Mouse (Mus musculus) liver, adult 2 months (tissue): ENCODE results near the gene Rab15. TPM values are rescaled to one million over a fixed set of nuclear protein-coding genes. Genes with fewer than 3 reads are reported as not detected.

Experiments
- DNase-seq: peaks from one replicate; pipeline ENCODE4 v3.0.0-alpha.2; 2011; ENCODE audit warnings: low read depth, low spot score; ENCODE audit errors: extremely low read depth
- H3K27ac ChIP-seq: fragments of 200-500 bp; replicated peaks from 2 replicates; pipeline ENCODE4 v1.5.1; 2012; ENCODE audit warnings: low read depth, mild to moderate bottlenecking, control low read depth, inconsistent platforms, low read length; ENCODE audit not compliant: insufficient read depth
- H3K27me3 ChIP-seq: fragments of 200-500 bp; 2 replicates; pipeline ENCODE4 v1.6.1; 2012; ENCODE audit warnings: mild to moderate bottlenecking, moderate library complexity, low read length, inconsistent platforms; ENCODE audit not compliant: control insufficient read depth, insufficient read depth
- H3K36me3 ChIP-seq: fragments of 200-500 bp; 2 replicates; pipeline ENCODE4 v1.6.1; 2012; ENCODE audit warnings: low read length, inconsistent platforms; ENCODE audit not compliant: control insufficient read depth, insufficient read depth
- H3K4me1 ChIP-seq: fragments of 200-500 bp; 2 replicates; pipeline ENCODE4 v1.6.1; 2011; ENCODE audit warnings: low read length; ENCODE audit not compliant: control insufficient read depth, insufficient read depth
- H3K4me3 ChIP-seq: fragments of 200-500 bp; 2 replicates; pipeline ENCODE4 v1.5.1; 2011; ENCODE audit warnings: low read depth, mild to moderate bottlenecking, control low read depth, low read length, moderate library complexity; ENCODE audit not compliant: insufficient read depth
- H3K79me2 ChIP-seq: fragments of 200-500 bp; 2 replicates; pipeline ENCODE4 v1.6.1; 2012; ENCODE audit warnings: inconsistent platforms, mild to moderate bottlenecking, low read length, moderate library complexity; ENCODE audit not compliant: control insufficient read depth, insufficient read depth
- H3K9ac ChIP-seq: fragments of 200-500 bp; 2 replicates; pipeline ENCODE4 v1.6.1; 2012; ENCODE audit warnings: low read depth, mild to moderate bottlenecking, control low read depth, inconsistent platforms, low read length
- CTCF ChIP-seq: fragments of 200-500 bp; IDR thresholded peaks from 2 replicates; pipeline ENCODE4 v1.5.1; 2011; ENCODE audit warnings: low read depth, low read length, control low read depth
- POLR2A ChIP-seq: fragments of 200-500 bp; IDR thresholded peaks from 2 replicates; pipeline ENCODE4 v1.6.1; 2011; ENCODE audit warnings: low read length, control low read depth; ENCODE audit not compliant: insufficient read depth; ENCODE audit errors: extremely low read depth
- WGBS: fragments of 180-500 bp; shearing (Covaris S2); methylation state at CpG from one replicate; pipeline ENCODE4 v1.1.7; 2018; 5-methylcytosine and 5-hydroxymethylcytosine counted together
- polyA plus RNA-seq: library from polyadenylated mRNA; depleted of rRNA; stranded (reverse); fragments of >200 nt; gene quantifications from 2 replicates; pipeline ENCODE4 v1.2.3, GENCODE M21; 2012; rRNA removed
- total RNA-seq: library from RNA; depleted of rRNA; stranded (reverse); fragments of >200 nt; gene quantifications from 2 replicates; pipeline ENCODE4 v1.2.3, GENCODE M21; 2014; rRNA removed

Gene Rab15
- total RNA-seq = 0.20 TPM in 1 of 2 replicates, not detected in the other
- 0.11 TPM in 1 of 2 replicates, not detected in the other for polyA plus RNA-seq

DNA sequence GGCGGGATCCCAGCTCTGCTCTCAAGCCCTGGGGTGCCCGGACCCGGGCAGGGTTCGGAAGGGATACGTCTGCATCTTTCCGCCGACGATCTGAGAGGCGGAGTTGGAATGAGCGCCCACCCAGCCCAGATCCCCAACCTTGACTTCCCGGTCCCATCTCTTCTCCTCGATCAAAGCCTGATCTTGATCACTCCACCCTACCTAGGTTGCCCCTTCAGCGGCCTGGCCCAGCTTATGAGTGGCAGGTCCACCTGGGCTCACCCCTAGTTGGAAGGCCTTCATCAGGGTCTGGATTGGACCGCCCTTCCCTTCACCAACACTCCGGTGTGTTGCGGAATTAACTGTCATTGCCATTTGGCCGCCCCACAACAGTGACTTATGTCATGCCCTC is at the start of gene Rab15:
TSS of gene Rab15 (minus strand) at position 258 of the 391 bp plus-strand sequence.
- H3K9ac ChIP-seq = peak within 1 kb of the TSS; percentile 45
- TF ChIP-seq CTCF = no peak
- TF ChIP-seq POLR2A = no peak
- H3K4me3 ChIP-seq = peak within 1 kb of the TSS; percentile 57; the same call in 1 of the 2 replicates
- no peaks in the 10 kb centered on the region for H3K36me3 ChIP-seq
- 0 out of 2 replicates have a peak, but pooled peaks cover 3% of the 10 kb centered on the region for H3K4me1 ChIP-seq
- H3K27me3 ChIP-seq = peaks cover 16% of the 10 kb centered on the region
- no peak for DNase-seq
- no peaks in the 10 kb centered on the region for H3K79me2 ChIP-seq
- WGBS = 15% methylated on average over 16 of the region's 17 CpGs
- H3K27ac ChIP-seq = no peak within 1 kb of the TSS

DNA sequence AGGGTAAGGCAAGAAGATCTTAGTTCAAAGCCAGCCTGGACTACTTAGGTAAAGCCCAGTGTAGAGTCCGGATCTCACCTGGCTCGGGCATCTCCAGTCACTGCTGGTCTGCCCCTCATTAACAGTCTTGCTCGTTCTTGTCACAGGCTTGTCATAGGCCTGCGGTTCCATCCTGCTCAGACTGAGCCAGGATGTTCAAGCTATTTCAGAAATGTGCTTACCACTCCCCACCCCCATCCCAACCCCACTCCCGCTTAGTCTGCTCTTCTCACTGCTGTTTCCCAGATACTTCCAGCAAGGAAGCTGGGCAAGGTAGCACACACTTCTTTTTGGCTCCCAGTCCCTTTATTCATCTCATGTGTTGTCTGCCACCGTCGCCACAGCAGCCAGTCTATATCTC is 46.9 kb upstream of the Rab15 start:
- no peak overlapping the region for H3K4me3 ChIP-seq
- no peak overlapping the region for H3K9ac ChIP-seq
- H3K36me3 ChIP-seq = no peaks in the 10 kb centered on the region
- 92% methylated on average over 7 of the region's 7 CpGs for WGBS
- H3K4me1 ChIP-seq = no peaks in the 10 kb centered on the region
- TF ChIP-seq CTCF (no peak), POLR2A (no peak)
- H3K27me3 ChIP-seq = no peaks in the 10 kb centered on the region
- no peak overlapping the region for H3K27ac ChIP-seq
- no peak for DNase-seq
- H3K79me2 ChIP-seq = no peaks in the 10 kb centered on the region

- Histone ChIP-seq H3K27me3 (no peaks in the 10 kb centered on the region), H3K36me3 (no peaks in the 10 kb centered on the region), H3K27ac (no peak overlapping the region), H3K9ac (no peak overlapping the region), H3K79me2 (no peaks in the 10 kb centered on the region), H3K4me3 (no peak overlapping the region), H3K4me1 (no peaks in the 10 kb centered on the region)
- WGBS = 69% methylated on average over 14 of the region's 14 CpGs
- TF ChIP-seq CTCF (no peak), POLR2A (no peak)
- no peak for DNase-seq
These were observed 45.9 kb upstream of the Rab15 start for GRCm38 (mm10) chr12:76868463-76869198.

GRCm38 (mm10) chr12:76867586-76868280 is 45.0 kb upstream of the Rab15 start:
- H3K4me1 ChIP-seq = no peaks in the 10 kb centered on the region
- H3K36me3 ChIP-seq = no peaks in the 10 kb centered on the region
- no peak for DNase-seq
- WGBS = 84% methylated on average over 10 of the region's 10 CpGs
- H3K4me3 ChIP-seq = no peak overlapping the region
- H3K79me2 ChIP-seq = no peaks in the 10 kb centered on the region
- H3K27me3 ChIP-seq = no peaks in the 10 kb centered on the region
- no peak overlapping the region for H3K9ac ChIP-seq
- TF ChIP-seq POLR2A (no peak), CTCF (no peak)
- H3K27ac ChIP-seq = no peak overlapping the region

DNA sequence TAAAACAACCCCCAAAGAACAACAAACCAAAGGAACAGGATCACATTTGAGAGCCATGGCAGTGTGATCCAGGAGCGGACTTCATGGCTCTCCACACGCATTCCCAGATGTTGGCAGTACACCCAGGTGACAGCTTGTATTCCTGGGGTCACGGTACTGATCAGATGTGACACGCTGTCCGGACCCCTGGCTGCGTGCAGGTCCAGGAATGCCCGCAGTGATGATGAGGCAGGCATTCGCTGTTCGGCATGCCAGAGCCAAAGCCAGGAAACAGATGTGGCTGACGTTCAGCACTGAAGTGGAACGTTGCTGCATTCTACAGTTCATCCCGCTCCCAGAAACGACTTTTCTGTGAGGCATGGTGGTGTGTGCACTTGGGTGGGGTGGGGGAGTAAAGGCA is 42.6 kb upstream of the Rab15 start:
- no peaks in the 10 kb centered on the region for H3K79me2 ChIP-seq
- no peaks in the 10 kb centered on the region for H3K27me3 ChIP-seq
- no peak overlapping the region for H3K4me3 ChIP-seq
- DNase-seq = no peak
- no peak overlapping the region for H3K27ac ChIP-seq
- no peaks in the 10 kb centered on the region for H3K4me1 ChIP-seq
- WGBS = 94% methylated on average over 13 of the region's 13 CpGs
- no peak overlapping the region for H3K9ac ChIP-seq
- TF ChIP-seq CTCF (no peak), POLR2A (no peak)
- no peaks in the 10 kb centered on the region for H3K36me3 ChIP-seq
